Mouse (Mus musculus): ENCODE results near the gene Zfp541. TPM values are rescaled to one million over a fixed set of nuclear protein-coding genes. Genes with fewer than 3 reads are reported as not detected.
A peak's percentile ranks its signal among the peaks of the same experiment; 100 is the strongest.

Gene Zfp541
- polyA plus RNA-seq, 1 experiment from 2014 or later: 0.14 TPM

- Histone ChIP-seq H3K4me3 (ENCODE audit: low read depth, low read length) (peak overlapping the region; percentile 73), H3K9me3 (replicated peaks; ENCODE audit: control insufficient read depth, low read length, poor library complexity, severe bottlenecking) (no peaks in the 10 kb centered on the region), H3K4me1 (ENCODE audit: control insufficient read depth, insufficient read depth, low read length) (peaks cover 41% of the 10 kb centered on the region), H3K27ac (ENCODE audit: low read length) (peak overlapping the region; percentile 99), H3K27me3 (ENCODE audit: control insufficient read depth, insufficient read depth, low read depth, low read length) (no peaks in the 10 kb centered on the region), H3K4me2 (ENCODE audit: low read length) (peak overlapping the region; percentile 85), H3K36me3 (ENCODE audit: control insufficient read depth, insufficient read depth, low read length) (no peaks in the 10 kb centered on the region), H3K9ac (ENCODE audit: low read depth, low read length) (peak overlapping the region; percentile 70)
- ATAC-seq: no peak; the same call in 1 of the 2 replicates
- 9% methylated on average over 36 of the region's 36 CpGs for WGBS
Measured at GRCm38 (mm10) chr7:16048675-16049575, 12.7 kb upstream of the Zfp541 start.

DNA sequence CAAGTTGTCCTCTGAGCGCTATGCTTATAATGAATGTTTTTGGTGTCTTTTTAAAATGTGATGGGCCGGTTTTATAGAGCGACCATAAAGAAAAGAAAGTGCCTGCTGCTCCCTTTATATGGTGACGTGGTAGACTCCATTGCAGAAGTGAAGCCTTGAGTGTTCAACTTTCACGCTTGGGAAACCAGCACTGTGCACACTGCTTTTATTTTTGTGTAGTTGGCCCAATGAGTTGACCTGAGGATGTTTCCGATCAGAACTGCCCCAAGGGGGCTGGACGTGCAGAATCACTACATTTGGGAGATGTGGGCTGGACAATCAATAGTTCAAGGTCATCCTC lies 12.1 kb upstream of the Zfp541 start:
- WGBS: 82% methylated on average over 7 of the region's 7 CpGs
- no peaks in the 10 kb centered on the region for H3K36me3 ChIP-seq (ENCODE audit: control insufficient read depth, insufficient read depth, low read length)
- peaks cover 35% of the 10 kb centered on the region for H3K4me1 ChIP-seq (ENCODE audit: control insufficient read depth, insufficient read depth, low read length)
- H3K4me3 ChIP-seq (ENCODE audit: low read depth, low read length): peak overlapping the region; percentile 73
- H3K27ac ChIP-seq (ENCODE audit: low read length): no peak overlapping the region
- H3K9me3 ChIP-seq (replicated peaks; ENCODE audit: control insufficient read depth, low read length, poor library complexity, severe bottlenecking): no peaks in the 10 kb centered on the region
- H3K9ac ChIP-seq (ENCODE audit: low read depth, low read length): peak overlapping the region; percentile 70; the same call in 1 of the 2 replicates
- no peaks in the 10 kb centered on the region for H3K27me3 ChIP-seq (ENCODE audit: control insufficient read depth, insufficient read depth, low read depth, low read length)
- H3K4me2 ChIP-seq (ENCODE audit: low read length): peak overlapping the region; percentile 85
- no peak for ATAC-seq

DNA sequence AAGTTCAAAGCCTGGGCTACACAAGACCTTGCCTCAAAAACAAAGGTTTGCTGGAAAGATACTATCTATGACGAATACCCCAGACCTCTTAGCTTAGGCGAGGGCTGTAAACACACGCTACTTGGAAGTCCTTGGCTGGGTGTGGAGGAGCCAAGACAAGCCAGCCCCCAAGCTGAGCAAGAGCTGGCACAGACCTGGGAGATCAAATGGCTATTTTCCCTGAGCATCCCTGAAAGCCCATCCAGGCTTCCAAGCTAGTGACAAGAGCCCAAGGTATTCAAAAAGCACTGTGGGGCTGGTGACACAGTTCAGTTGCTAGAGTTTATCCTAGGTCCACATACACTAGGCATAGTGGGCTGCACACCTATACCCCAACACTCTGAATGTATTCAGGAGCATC lies 11.0 kb upstream of the Zfp541 start:
- Histone ChIP-seq H3K4me3 (ENCODE audit: low read depth, low read length) (no peak overlapping the region), H3K36me3 (ENCODE audit: control insufficient read depth, insufficient read depth, low read length) (no peaks in the 10 kb centered on the region), H3K27me3 (ENCODE audit: control insufficient read depth, insufficient read depth, low read depth, low read length) (no peaks in the 10 kb centered on the region), H3K4me2 (ENCODE audit: low read length) (no peak overlapping the region), H3K27ac (ENCODE audit: low read length) (no peak overlapping the region), H3K9ac (ENCODE audit: low read depth, low read length) (no peak overlapping the region), H3K9me3 (replicated peaks; ENCODE audit: control insufficient read depth, low read length, poor library complexity, severe bottlenecking) (no peaks in the 10 kb centered on the region), H3K4me1 (ENCODE audit: control insufficient read depth, insufficient read depth, low read length) (peaks cover 24% of the 10 kb centered on the region)
- no peak for ATAC-seq
- WGBS: 93% methylated on average over 3 of the region's 3 CpGs

DNA sequence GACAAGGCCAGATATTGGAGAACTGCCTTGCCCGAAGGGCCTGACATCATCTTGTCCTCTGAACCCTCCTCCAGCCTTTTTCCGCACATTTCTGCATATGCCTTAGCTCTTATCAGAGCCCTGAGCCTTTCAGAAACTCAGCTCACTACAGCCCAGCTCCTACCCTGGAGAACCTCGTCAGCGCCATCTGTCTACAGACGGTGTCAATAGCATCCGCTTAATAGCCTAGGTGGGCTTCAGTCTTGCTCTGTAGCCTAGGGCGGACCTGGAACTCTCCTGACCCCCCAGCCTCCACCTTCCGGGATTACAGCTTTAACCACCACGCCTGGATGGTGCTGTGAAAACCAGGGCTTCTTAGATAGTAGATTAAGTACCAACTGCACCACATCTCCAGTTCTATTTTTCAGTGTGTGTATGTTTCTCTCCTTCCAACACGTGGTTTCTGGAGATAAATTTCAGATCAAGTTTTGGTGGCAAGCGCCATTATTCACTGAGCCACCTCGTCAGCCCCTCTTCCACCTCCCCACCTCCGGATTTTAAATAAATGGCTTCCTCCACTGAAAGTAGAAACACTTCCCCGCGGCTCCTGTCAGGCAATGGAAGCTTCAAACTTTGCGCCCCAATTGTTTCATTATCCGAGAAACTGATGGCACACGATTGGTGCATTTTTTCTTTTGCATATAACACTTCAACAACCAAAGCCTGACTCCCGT lies 9.6 kb upstream of the Zfp541 start:
- Histone ChIP-seq H3K4me2 (ENCODE audit: low read length) (peak overlapping the region; percentile 68), H3K9ac (ENCODE audit: low read depth, low read length) (peak overlapping the region; percentile 26; the same call in 1 of the 2 replicates), H3K4me3 (ENCODE audit: low read depth, low read length) (peak overlapping the region; percentile 46), H3K9me3 (replicated peaks; ENCODE audit: control insufficient read depth, low read length, poor library complexity, severe bottlenecking) (no peaks in the 10 kb centered on the region), H3K27ac (ENCODE audit: low read length) (peak overlapping the region; percentile 66), H3K27me3 (ENCODE audit: control insufficient read depth, insufficient read depth, low read depth, low read length) (no peaks in the 10 kb centered on the region), H3K36me3 (ENCODE audit: control insufficient read depth, insufficient read depth, low read length) (no peaks in the 10 kb centered on the region), H3K4me1 (ENCODE audit: control insufficient read depth, insufficient read depth, low read length) (peaks cover 19% of the 10 kb centered on the region)
- no peak for ATAC-seq
- WGBS: 7% methylated on average over 19 of the region's 19 CpGs

DNA sequence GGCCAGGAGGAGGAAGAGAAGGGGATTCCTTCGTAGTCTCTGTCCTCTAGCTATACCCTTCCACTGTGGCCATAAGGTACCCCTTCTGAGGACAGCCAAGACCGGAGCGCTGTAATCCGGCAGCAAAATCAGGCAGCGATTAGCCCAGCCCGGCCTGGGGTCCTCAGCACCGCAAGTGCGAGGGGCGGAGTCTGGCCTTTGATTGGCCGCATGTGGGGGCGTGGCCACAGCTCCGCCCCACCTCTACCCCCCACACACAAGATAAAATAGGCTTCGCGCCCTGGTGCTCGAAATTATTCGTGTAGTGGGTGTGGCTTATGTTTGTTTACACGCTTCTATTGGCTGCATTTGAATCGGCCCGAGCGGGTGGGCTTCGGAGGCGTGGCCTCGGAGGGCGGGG lies 8.9 kb upstream of the Zfp541 start:
- Histone ChIP-seq H3K4me1 (ENCODE audit: control insufficient read depth, insufficient read depth, low read length) (peaks cover 19% of the 10 kb centered on the region), H3K4me3 (ENCODE audit: low read depth, low read length) (peak overlapping the region; percentile 46), H3K9me3 (replicated peaks; ENCODE audit: control insufficient read depth, low read length, poor library complexity, severe bottlenecking) (no peaks in the 10 kb centered on the region), H3K4me2 (ENCODE audit: low read length) (peak overlapping the region; percentile 68), H3K27me3 (ENCODE audit: control insufficient read depth, insufficient read depth, low read depth, low read length) (no peaks in the 10 kb centered on the region), H3K36me3 (ENCODE audit: control insufficient read depth, insufficient read depth, low read length) (no peaks in the 10 kb centered on the region), H3K9ac (ENCODE audit: low read depth, low read length) (peak overlapping the region; percentile 26; the same call in 1 of the 2 replicates), H3K27ac (ENCODE audit: low read length) (peak overlapping the region; percentile 66)
- 0% methylated on average over 24 of the region's 24 CpGs for WGBS
- ATAC-seq: peak; percentile 83

GRCm38 (mm10) chr7:16053105-16053504 lies 8.5 kb upstream of the Zfp541 start:
- Histone ChIP-seq H3K9me3 (replicated peaks; ENCODE audit: control insufficient read depth, low read length, poor library complexity, severe bottlenecking) (no peaks in the 10 kb centered on the region), H3K4me3 (ENCODE audit: low read depth, low read length) (peak overlapping the region; percentile 46), H3K27me3 (ENCODE audit: control insufficient read depth, insufficient read depth, low read depth, low read length) (0 out of 2 replicates have a peak, but pooled peaks cover under 1% of the 10 kb centered on the region), H3K27ac (ENCODE audit: low read length) (no peak overlapping the region), H3K36me3 (ENCODE audit: control insufficient read depth, insufficient read depth, low read length) (no peaks in the 10 kb centered on the region), H3K9ac (ENCODE audit: low read depth, low read length) (no peak overlapping the region), H3K4me1 (ENCODE audit: control insufficient read depth, insufficient read depth, low read length) (peaks cover 19% of the 10 kb centered on the region), H3K4me2 (ENCODE audit: low read length) (peak overlapping the region; percentile 68)
- 15% methylated on average over 6 of the region's 6 CpGs for WGBS
- no peak for ATAC-seq

GRCm38 (mm10) chr7:16054966-16055365 lies 6.6 kb upstream of the Zfp541 start:
- H3K36me3 ChIP-seq (ENCODE audit: control insufficient read depth, insufficient read depth, low read length): no peaks in the 10 kb centered on the region
- 65% methylated on average over 4 of the region's 4 CpGs for WGBS

DNA sequence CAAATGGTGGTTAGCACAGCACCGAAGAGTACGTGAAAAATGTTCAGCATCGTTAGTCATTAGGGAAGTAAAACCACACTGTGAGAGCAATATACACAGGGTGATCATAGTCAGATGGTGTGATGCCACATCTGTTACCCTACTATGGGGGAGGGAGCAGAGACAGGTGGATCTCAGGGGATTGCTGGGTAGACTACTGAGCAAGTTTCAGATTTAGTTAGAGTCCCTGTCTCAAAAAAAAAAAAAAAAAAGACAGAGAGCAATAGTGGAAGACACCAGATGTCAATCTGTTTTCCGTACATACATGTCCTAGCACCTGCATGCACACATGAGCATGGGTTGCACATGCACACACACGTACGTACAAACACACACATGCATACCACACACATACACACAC lies 5.9 kb upstream of the Zfp541 start:
- no peaks in the 10 kb centered on the region for H3K36me3 ChIP-seq (ENCODE audit: control insufficient read depth, insufficient read depth, low read length)
- H3K27ac ChIP-seq (ENCODE audit: low read length): no peak overlapping the region
- 87% methylated on average over 6 of the region's 6 CpGs for WGBS
- H3K4me2 ChIP-seq (ENCODE audit: low read length): no peak overlapping the region
- no peaks in the 10 kb centered on the region for H3K9me3 ChIP-seq (replicated peaks; ENCODE audit: control insufficient read depth, low read length, poor library complexity, severe bottlenecking)
- H3K4me1 ChIP-seq (ENCODE audit: control insufficient read depth, insufficient read depth, low read length): peaks cover 4% of the 10 kb centered on the region; the same call in 1 of the 2 replicates
- no peak for ATAC-seq
- no peak overlapping the region for H3K4me3 ChIP-seq (ENCODE audit: low read depth, low read length)
- no peak overlapping the region for H3K9ac ChIP-seq (ENCODE audit: low read depth, low read length)
- 0 out of 2 replicates have a peak, but pooled peaks cover 3% of the 10 kb centered on the region for H3K27me3 ChIP-seq (ENCODE audit: control insufficient read depth, insufficient read depth, low read depth, low read length)

More at GRCm38 (mm10) chr7:16054966-16055365, 6.6 kb upstream of the Zfp541 start:
- Histone ChIP-seq H3K27ac (ENCODE audit: low read length) (no peak overlapping the region), H3K9me3 (replicated peaks; ENCODE audit: control insufficient read depth, low read length, poor library complexity, severe bottlenecking) (no peaks in the 10 kb centered on the region), H3K4me1 (ENCODE audit: control insufficient read depth, insufficient read depth, low read length) (peaks cover 9% of the 10 kb centered on the region), H3K4me2 (ENCODE audit: low read length) (no peak overlapping the region), H3K27me3 (ENCODE audit: control insufficient read depth, insufficient read depth, low read depth, low read length) (0 out of 2 replicates have a peak, but pooled peaks cover 3% of the 10 kb centered on the region), H3K4me3 (ENCODE audit: low read depth, low read length) (no peak overlapping the region), H3K9ac (ENCODE audit: low read depth, low read length) (no peak overlapping the region)
- no peak for ATAC-seq

Data from midbrain, embryonic 16.5 days (tissue).